Mouse (Mus musculus): Measurements from ENCODE around the gene Tnfsf11.

Gene Tnfsf11

DNA sequence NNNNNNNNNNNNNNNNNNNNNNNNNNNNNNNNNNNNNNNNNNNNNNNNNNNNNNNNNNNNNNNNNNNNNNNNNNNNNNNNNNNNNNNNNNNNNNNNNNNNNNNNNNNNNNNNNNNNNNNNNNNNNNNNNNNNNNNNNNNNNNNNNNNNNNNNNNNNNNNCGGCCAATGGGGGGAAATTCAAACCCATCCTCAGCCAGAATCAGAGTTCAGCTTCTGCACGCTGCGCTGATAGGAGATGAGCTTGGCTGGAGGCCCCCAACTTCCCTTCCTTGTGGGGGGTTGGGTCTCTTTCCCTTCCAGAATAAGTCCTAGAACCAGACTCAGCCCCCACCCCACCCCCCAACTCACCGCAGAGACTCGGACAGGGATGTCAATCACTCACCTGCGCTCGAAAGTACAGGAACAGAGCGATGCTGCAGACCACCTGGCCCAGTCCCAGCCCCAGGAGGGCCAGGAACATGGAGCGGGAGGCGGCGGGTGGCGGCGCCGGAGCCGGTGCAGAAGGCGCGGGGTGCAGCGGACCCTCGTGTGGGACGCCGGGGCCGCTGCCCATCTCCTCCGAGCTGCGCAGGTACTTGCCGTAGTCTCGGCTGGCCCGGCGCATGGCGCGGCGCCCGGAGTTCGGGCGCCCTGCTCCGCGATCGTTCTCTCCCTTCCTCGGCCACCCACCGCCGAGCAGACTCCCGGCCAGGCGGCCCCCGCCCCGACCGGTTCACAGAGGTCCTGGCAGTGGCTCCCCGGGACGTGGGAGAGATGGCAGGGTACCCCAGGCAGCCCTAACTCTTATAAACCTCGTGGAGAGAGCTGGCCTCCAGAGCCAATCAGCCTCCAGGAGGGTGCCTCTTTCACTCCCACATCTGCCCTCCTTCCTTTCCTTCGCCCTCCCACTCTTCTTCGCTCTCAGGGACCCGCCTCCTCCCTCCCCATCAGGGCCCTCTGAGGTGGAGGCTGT, at the start of gene Tnfsf11:
TSS of gene Tnfsf11 (minus strand) at position 758 of the 952 bp plus-strand sequence.
- DNase-seq (ENCODE audit: low read depth, low spot score) = peak; percentile 25

DNA sequence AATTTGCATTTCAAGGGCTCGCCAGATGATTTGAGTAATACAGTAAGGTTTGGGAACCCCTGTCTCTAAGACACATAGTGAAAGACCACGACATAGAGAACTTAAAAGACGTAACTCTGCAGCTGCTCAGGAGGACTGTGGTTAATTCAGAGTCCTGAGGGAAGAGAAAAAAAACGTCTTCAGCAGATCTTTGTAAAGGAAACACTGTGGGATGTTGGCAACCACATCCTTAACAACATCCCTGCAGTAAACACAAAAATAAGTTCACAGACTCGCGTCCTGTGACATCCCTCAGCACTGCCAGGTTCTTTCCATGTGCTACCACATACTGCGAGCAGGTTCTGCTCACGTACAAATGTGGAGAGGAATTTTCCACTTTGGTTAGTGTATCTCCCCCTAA, 48.9 kb upstream of the Tnfsf11 start:
- no peak for DNase-seq (ENCODE audit: low read depth, low spot score)

DNA sequence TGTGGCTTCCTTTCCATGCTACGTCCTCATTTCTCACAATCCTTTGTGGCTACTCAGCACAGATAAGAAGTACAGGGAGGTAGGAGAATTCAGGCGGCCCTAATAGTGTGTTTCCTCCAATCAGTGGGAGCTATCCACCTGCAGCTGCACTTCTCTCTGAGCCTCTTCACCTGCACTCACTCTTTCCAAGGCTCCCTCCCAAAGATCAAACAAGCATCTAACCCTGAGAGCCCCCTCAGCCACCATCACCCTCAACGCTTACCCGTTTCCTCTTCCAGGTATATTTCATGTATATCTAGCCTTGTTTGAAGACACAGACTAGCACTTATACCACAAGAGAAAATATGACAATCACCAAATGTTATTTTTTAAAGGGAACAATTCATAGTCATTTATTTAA, 47.5 kb upstream of the Tnfsf11 start:
- no peak for DNase-seq (ENCODE audit: low read depth, low spot score)

DNA sequence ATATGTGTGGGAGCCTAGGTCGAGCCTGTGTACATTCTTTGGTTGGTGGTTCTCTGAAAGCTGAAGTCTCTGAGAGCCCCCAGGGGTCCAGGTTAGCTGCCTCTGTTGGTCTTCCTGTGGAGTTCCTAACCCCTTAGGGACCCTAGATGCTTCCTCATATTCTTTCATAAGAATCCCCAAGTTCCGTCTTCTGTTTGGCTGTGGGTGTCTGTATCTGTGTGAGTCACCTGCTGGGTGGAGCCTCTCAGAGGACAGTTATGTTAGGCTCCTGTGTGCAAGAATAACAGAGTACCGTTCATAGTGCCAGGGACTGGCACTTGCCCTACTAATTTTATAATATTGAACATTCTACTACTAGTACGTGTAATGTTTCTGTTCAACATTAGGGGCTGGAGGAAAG, 45.0 kb upstream of the Tnfsf11 start:
- no peak for DNase-seq (ENCODE audit: low read depth, low spot score)

DNA sequence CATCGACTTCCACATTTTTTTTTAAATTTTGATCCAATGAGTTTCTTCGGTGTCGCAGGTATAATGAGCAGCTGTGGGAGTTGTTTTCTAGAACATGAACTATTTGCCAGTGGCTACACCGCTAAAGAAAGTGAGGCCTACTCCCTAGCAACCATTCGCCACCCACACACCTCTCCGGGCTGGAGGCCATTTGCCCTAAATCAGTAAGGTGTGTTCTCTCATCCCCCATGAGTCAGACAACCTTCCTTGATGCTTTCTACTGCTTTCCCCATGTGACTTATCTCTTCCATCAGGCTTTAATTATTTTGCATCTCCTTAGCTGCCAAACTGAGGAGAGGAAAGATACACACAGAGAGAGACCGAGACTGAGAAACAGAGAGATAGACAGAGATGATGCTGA, 43.7 kb upstream of the Tnfsf11 start:
- DNase-seq (ENCODE audit: low read depth, low spot score) = no peak

DNA sequence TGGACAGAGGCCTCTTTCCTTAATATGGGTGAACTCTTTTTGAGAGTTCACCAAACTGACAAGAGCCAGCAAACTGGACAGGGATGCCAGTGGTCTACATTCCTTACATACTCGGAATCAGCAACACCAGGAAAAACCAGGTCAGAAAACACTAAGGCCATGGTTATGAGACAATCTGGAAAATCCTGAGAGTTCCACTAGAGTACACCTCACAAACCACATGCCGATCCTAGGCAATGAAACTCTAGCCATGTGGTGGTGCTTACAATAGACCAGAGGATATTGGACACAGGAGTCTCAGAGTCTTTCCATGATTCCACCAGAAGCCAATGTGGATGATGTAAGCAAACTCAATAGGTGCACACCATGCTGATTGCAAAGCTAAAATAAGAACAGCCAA, 39.9 kb upstream of the Tnfsf11 start:
- no peak for DNase-seq (ENCODE audit: low read depth, low spot score)

DNA sequence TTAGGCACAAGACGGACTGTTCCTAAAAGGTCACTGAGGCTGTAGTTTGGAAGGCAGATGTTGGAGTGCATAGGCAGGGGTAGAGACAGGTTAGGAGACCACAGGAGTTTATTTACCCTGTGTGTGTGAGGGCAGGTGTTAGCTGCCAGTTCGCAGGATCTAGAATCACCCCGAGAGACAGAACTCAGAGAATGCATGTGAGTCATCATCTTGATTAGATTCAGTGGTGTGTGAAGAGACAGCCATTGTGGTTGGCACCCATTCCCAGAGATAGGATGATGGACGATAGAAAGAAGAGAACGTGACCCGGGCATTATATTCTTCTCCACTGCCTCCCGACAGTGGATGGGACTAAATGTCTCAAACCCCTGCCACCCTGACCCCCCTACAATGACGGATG, 35.2 kb upstream of the Tnfsf11 start:
- no peak for DNase-seq (ENCODE audit: low read depth, low spot score)

DNA sequence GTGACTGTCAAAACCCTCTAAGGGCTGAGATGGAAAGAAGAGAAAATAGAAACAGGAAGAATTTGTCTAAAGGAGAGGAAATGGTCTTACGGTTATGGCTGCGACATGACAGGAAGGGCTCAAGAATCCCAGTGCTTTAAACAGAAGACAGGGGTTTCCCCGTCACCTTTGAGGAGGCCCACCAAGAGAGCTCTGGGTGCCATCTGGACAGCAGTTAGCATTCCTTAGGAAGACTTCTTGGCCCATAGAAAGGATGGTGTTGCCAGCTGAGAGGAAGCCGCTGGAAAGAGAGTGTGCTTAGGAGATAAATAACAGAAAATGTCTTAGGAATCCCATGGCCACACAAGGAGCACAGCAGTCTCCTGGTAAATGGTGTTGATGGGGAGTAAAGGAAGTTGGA, 34.3 kb upstream of the Tnfsf11 start:
- no peak for DNase-seq (ENCODE audit: low read depth, low spot score)

DNA sequence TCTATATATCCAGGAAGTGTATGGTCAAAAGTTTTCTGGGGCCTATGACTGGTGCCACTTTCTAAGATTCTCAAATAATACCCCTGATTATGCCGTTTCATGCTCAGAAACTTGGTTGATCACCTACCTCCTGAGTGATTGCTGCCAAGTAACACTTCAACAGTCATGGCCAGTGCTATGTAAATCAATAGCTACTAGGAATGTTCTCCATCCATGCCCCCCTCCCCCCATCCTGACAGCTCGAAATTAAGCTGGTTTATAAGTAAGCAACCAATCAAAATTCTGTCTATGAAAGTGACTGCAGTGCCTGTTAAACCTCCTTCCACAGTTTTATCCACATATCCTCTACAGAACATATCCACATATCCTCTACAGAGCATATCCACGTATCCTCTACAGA, 25.5 kb upstream of the Tnfsf11 start:
- DNase-seq (ENCODE audit: low read depth, low spot score) = no peak

DNA sequence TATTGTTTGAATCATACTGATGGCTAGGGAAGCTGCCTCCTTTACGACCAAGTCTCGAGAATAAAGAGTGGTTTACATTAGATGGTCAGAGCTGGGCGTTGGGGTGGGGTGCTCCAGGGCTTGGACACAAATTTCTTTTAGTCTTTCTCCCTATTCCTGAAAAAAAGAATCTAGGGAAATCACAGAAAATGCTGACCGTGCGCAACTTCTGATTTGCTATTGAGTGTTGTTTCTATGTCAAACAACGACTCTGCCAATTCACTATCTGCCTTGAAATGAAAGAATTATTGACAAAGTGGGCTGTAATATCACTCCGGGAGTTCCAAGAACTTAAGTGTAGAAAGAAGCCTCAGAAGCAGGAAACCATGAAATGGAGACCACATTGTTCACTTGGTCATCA, 23.5 kb upstream of the Tnfsf11 start:
- no peak for DNase-seq (ENCODE audit: low read depth, low spot score)

DNA sequence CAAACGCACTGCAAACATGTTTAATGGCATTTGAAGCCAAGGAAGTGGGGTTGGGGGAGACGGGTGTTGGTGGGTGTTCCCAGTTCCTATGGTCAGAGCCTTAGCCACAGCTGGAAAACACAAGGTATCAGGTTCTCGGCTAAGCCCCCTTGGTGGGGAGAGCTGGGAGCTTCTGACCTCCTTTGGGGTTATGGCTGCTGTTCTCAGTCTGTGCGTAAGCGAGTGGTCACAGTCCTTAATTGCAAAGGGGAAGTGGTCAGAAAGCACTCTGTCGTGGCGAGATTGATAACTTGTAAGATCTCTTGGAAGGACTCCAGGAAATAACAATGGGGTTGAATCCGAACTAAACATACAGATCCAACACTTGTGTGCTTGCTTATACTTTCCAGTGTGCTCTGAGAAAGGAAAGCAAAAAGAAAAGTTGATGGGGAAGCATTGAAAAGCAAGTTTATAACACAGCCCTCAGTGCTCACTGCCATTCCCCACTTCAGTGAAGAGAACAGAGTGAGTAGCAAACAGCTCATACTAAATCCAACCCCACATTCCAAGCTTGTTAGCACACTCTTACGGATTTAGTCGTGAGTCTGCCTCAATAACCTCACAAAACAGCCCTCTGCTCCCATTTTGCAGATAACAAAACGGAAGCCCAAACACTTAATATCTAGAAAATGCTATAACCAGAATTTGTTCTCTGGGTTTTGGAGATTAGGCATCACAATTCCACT, 22.9 kb upstream of the Tnfsf11 start:
- no peak for DNase-seq (ENCODE audit: low read depth, low spot score)

DNA sequence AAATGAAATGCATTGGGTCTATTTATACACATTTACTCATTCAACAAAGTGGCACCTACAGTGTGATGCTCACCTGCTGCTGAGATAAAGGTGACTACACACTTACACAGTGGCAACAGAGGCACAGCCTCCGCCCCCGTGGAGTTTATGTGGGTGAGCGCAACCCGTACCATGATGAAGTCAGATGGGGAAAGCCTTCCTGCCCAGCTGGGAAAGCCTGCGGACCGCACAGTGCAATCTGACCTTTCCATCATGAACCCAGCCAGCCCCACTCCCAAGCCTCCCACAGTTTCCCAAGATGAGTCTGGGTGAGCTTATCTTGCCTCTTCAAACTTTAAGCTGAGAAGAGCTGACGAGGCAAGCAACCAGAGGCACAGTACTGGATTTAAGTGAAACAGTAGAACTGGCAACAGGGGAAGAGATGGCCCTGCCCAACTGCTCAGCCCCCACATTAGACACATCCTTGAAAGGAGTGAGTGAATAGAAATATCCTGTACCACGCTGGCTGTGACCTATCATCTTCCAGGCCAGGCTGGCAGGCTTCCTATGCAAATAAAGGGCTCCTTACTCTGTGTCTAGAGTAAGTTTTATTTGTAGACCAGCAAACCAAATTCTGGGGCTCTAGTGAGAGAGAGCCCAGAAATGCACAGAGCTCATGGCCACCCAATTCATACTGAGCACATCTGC, 22.1 kb upstream of the Tnfsf11 start:
- no peak for DNase-seq (ENCODE audit: low read depth, low spot score)

DNA sequence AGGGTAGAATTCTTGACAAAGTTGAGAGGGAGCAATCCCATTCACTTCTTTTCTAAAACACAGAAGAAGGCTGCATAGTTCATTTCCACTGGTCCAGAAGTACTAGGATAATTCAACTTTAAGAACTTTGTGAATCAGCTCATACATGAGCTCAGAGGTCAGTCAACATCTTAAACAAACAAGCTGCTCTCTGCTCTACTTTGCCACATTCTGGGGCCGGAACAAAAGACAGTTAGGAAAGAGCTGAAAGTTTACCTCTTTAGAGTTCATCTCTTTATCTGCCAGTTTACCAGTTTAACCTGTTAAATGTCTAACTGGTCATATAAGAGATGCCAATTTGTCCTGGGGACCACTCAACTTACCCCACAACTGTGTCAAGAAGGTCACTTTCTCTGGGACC, 15.5 kb upstream of the Tnfsf11 start:
- no peak for DNase-seq (ENCODE audit: low read depth, low spot score)

DNA sequence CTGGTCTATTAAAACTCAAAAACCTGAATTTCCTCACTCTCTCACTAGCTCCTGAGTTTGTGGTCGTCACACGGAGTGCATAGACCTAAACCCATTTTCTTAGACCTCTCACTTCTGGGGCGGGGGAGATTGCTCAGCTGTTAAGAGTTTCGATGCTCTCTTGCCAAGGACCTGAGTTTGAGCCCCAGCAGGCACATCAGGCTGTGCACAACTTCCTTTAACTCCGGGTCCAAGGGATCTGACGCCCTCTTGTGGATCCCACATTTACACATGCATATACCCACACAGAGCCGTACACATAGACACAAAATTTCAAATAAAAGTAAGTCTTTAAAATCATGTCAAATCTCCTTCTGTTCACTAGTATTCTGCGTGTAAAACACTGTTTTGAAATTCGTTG, 15.1 kb upstream of the Tnfsf11 start:
- DNase-seq (ENCODE audit: low read depth, low spot score) = no peak

DNA sequence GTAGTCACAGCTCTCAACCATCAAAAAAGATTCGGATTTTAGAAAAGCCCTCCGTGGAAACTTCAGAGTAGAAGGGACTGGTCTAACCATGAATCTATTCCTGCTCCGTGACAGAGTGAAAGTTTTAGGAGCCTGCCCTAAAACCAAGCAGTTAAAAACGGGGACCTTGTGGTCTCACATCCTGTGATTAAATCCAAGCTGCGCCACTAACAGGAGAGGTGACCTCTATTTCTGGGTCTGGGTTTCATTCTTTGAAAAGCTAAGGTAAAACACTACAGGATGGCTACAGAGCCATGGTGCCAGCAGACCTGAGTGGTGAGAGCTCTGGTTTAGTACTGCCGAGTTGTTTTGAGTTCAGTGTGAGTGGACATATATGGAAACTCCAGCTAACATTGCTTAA, 12.4 kb upstream of the Tnfsf11 start:
- DNase-seq (ENCODE audit: low read depth, low spot score) = no peak

DNA sequence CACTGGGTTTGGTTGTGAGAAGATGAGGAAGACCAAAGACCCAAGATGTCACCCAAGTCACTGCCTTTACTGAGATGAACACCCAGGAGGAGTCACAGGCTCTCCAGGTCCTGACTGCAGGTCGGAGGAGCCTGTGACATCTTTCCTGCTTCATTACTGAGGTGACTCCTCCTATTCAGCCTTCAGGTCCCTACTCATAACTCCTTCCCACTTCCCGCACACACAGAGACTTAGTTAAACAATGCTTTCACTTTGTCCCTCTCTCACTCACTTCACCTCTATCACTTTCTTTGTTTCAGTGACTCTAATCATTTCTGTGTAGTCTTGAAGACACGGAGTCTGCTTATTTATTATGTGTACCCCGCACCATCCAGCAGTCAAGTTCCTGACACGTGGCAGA, 11.7 kb upstream of the Tnfsf11 start:
- DNase-seq (ENCODE audit: low read depth, low spot score) = no peak

DNA sequence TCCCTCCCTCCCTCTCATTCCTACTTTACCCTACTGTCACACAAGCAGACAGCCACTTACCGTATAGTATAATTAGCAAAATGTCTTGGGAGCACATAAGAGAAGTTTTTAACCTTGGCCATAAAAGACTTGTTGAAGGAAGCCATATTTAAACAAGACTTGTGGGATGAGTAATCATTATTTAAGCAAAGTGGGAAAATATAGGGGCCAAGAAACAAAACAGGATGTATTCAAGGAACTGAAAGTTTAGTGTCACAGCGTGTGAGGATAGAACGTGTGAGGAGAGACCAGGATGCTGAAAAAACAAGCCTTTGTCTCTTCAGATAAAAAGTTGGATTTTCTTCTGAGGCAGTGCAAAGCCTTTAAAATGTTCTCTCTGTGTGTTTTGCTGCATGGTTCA, 11.2 kb upstream of the Tnfsf11 start:
- DNase-seq (ENCODE audit: low read depth, low spot score) = no peak

DNA sequence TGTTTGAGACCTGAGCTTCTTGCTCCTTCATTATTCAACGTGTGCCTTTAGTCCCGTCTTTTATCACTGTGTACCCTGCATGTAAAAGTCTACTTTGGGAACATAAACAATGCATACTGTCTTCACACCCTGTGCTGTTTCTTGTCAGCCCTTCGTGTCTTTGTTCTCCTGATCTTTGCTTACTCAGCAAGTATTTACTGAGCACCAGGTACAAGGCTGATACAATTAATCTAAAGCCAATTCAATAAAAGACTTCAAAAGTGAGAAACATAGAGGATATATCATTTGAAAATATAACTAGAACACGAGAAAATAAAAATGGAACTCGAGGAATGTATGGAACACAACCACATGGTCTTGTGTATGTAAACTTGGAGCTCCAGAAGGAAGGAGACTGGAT, 9.8 kb upstream of the Tnfsf11 start:
- DNase-seq (ENCODE audit: low read depth, low spot score) = no peak

DNA sequence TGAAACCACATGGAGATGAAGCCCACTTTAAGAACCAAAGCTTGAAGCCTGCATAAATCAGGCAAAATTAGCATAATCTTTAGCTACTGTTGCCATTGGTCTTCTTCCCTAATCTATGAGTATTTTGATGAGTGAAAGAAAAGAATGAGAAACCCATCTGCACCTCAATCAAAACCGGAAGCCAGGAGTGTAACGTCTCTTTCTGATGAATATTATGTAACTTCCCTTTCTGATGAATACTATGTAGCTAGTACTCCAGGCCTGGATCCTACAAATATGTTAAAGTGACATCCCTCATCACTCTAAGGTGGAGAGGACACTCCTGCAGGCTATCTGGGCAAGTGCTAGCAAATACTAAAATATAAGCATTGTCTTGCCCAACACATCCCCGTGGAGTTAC, 6.9 kb downstream of the Tnfsf11 start:
- DNase-seq (ENCODE audit: low read depth, low spot score) = no peak

DNA sequence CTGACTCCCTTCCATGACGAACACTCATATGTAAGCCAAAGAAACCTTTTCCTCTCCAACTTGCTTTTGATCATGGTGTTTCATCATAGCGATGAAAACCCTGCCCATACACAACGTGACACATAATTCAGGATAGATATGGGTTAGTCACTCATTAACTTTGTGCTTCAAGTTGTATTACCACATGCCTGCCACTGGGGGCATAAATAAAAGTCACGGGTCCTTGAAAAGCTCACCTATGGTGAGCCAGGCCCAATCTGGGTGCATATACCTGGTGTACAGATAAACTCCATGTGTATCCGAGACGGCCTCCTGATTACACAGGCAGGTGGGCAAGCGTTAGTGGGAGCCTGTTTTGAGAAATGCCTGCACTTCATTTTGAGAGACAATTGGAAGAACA, 15.2 kb downstream of the Tnfsf11 start:
- DNase-seq (ENCODE audit: low read depth, low spot score) = no peak

DNA sequence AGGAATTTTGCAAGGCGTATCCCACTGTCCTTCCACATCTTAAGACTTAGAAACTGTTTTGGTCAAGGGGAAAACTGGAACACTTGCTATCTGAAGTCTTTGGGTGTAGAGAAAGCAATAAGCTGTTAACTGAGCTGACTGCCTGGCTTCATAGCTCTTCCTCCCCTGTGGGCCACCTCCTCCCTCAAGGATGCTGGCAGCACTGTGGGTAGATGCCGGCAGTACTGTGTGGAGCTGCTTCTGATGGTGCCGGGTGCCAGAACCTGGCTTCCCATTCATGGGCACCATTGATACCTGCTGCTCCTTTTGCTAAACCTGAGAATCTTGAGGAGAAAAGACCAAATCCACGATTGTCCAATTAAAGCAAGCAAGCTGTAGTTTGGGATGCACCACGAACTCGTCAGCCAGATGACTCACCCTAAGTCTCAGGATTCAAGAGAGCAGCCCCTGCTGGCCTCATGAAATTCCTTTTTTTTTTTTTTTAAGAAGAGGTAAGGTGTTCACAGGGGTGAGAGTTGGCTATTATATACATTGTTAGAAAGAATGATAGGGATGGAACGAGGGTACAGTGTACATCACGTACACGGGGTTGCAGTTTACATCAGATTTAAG, 17.8 kb downstream of the Tnfsf11 start:
- no peak for DNase-seq (ENCODE audit: low read depth, low spot score)

DNA sequence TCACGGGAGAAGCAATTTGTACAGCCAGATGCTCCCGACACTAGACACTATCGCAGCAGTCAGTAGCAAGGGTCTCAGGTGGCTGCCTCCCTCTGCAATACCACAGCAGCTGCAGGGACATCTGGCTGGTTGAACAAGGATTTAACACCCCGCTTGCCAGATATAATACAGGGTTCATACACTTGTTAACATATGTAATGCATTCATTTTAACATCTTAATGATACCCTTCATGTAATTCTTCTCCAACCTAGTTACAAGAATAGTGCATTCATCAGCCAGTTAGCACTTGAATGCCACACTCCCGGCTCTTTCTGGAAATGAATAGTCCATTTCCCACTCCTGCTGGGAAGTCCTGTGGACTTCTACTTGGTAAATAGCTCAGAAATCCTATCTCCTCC, 18.9 kb downstream of the Tnfsf11 start:
- peak; percentile 42 for DNase-seq (ENCODE audit: low read depth, low spot score)

Measured in mesoderm, embryonic 11.5 days (tissue).